Mouse (Mus musculus): ENCODE data around the gene Stk33. TPM values are rescaled to one million over a fixed set of nuclear protein-coding genes. Genes with fewer than 3 reads are reported as not detected.

Stk33 gene
- total and polyA plus RNA-seq, 3 experiments: not detected

DNA sequence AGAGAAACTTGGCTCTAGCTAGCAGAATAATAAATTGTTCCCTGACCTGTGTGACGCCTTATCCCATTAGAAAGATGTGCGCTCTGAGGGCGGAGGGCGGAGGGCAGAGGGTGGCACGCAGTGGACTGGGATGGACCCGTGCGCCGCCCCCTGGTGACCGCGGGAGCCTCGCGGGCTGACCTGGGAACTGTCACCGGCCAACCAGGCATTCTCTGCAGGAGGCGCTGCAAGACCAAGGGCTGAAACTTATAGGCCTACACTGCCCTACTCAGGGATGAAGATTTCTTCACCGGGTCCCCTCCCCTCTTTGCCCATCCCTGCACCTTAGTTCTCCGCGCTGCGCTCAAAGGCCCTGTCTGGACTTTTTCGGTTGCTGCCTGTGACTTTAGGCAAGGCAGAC is 197.6 kb downstream of the Stk33 start:
- H3K36me3 ChIP-seq (ENCODE audit: control insufficient read depth in 1 of 2, insufficient read depth in 2 of 2, low read length in 2 of 2): no peaks in the 10 kb centered on the region
- H3K4me1 ChIP-seq (ENCODE audit: control insufficient read depth in 1 of 2, insufficient read depth in 2 of 2, low read length in 2 of 2): no peaks in the 10 kb centered on the region
- H3K9me3 ChIP-seq (replicated peaks; ENCODE audit: insufficient read depth, low read length): no peaks in the 10 kb centered on the region
- no peak for DNase-seq (ENCODE audit: low read depth, low spot score)
- H3K79me2 ChIP-seq (ENCODE audit: control insufficient read depth, insufficient read depth, low read length, poor library complexity): no peaks in the 10 kb centered on the region
- TF ChIP-seq ZNF384 (IDR thresholded peaks at IDR 0.05; ENCODE audit: low read depth, low read length) (no peak), NELFE (IDR thresholded peaks at IDR 0.05; ENCODE audit: low read depth, low read length) (no peak), JUND (IDR thresholded peaks at IDR 0.05; ENCODE audit: low read depth, low read length) (no peak), ZKSCAN1 (IDR thresholded peaks at IDR 0.05; ENCODE audit: low read depth, low read length) (no peak), E2F4 (IDR thresholded peaks at IDR 0.05; ENCODE audit: borderline replicate concordance, low read depth, low read length) (no peak)
- no peaks in the 10 kb centered on the region for H3K27me3 ChIP-seq (ENCODE audit: control insufficient read depth in 1 of 2, insufficient read depth in 2 of 2, low read length in 2 of 2)
- H3K4me3 ChIP-seq (ENCODE audit: control insufficient read depth in 1 of 2, insufficient read depth in 1 of 2, low read depth in 2 of 2, low read length in 2 of 2): no peak overlapping the region
- H3K27ac ChIP-seq (ENCODE audit: control insufficient read depth, low read depth, low read length): no peak overlapping the region
- no peak overlapping the region for H3K9ac ChIP-seq (ENCODE audit: control insufficient read depth, low read depth, low read length, poor library complexity, severe bottlenecking)

DNA sequence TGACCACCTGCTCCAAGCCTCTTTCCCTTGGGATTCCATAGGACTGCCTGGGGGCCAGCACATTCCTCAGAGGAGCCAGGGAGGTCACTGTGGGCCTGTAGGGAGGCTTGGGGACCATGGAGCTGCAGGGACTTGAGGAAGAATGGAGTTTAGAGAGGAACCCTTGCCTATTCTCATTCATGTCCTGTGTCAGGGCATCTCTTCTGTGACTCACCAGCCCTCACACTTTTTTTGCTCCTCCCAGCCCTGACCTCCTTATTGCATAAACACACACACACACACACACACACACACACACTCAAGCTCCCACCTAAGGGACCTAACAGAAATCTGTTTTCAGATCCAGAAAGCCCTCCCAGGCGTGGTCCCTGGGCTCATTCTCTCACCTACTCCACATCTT is 199.5 kb downstream of the Stk33 start:
- TF ChIP-seq EP300 (IDR thresholded peaks at IDR 0.05; ENCODE audit: low read depth in 1 of 2, low read length in 2 of 2) (no peak), ZMIZ1 (IDR thresholded peaks at IDR 0.05; ENCODE audit: low read depth, low read length) (no peak), TAL1 (IDR thresholded peaks at IDR 0.05; ENCODE audit: low read length) (no peak), USF2 (IDR thresholded peaks at IDR 0.05; ENCODE audit: borderline replicate concordance in 1 of 2, insufficient read depth in 1 of 2, low read depth in 1 of 2, low read length in 2 of 2) (no peak), TBP (IDR thresholded peaks at IDR 0.05; ENCODE audit: low read depth, low read length) (no peak), USF1 (IDR thresholded peaks at IDR 0.05; ENCODE audit: low read depth, low read length) (no peak), ZNF384 (IDR thresholded peaks at IDR 0.05; ENCODE audit: low read depth, low read length) (no peak), POLR2AphosphoS2 (IDR thresholded peaks at IDR 0.05; ENCODE audit: low read length) (no peak), SMC3 (IDR thresholded peaks at IDR 0.05; ENCODE audit: low read depth, low read length) (no peak), MAZ (IDR thresholded peaks at IDR 0.05; ENCODE audit: low read depth, low read length) (no peak), POLR2A (IDR thresholded peaks at IDR 0.05; ENCODE audit: control insufficient read depth in 1 of 2, insufficient read depth in 1 of 2, low read depth in 1 of 2, low read length in 2 of 2, poor library complexity in 1 of 2) (no peak), GATA1 (IDR thresholded peaks at IDR 0.05; ENCODE audit: low read depth, low read length) (no peak), SIN3A (IDR thresholded peaks at IDR 0.05; ENCODE audit: low read length) (no peak), RCOR1 (IDR thresholded peaks at IDR 0.05; ENCODE audit: low read depth, low read length) (no peak)
- H3K9me3 ChIP-seq (replicated peaks; ENCODE audit: insufficient read depth, low read length): no peaks in the 10 kb centered on the region
- no peak overlapping the region for H3K9ac ChIP-seq (ENCODE audit: control insufficient read depth, low read depth, low read length, poor library complexity, severe bottlenecking)
- DNase-seq (ENCODE audit: low read depth, low spot score): no peak
- H3K4me1 ChIP-seq (ENCODE audit: control insufficient read depth in 1 of 2, insufficient read depth in 2 of 2, low read length in 2 of 2): no peaks in the 10 kb centered on the region
- no peaks in the 10 kb centered on the region for H3K27me3 ChIP-seq (ENCODE audit: control insufficient read depth in 1 of 2, insufficient read depth in 2 of 2, low read length in 2 of 2)
- H3K79me2 ChIP-seq (ENCODE audit: control insufficient read depth, insufficient read depth, low read length, poor library complexity): no peaks in the 10 kb centered on the region
- no peaks in the 10 kb centered on the region for H3K36me3 ChIP-seq (ENCODE audit: control insufficient read depth in 1 of 2, insufficient read depth in 2 of 2, low read length in 2 of 2)
- no peak overlapping the region for H3K4me3 ChIP-seq (ENCODE audit: control insufficient read depth in 1 of 2, insufficient read depth in 1 of 2, low read depth in 2 of 2, low read length in 2 of 2)
- H3K27ac ChIP-seq (ENCODE audit: control insufficient read depth, low read depth, low read length): no peak overlapping the region

Measured in MEL (cell line).